Mouse (Mus musculus): Measurements from ENCODE around the gene Ksr1. TPM values are rescaled to one million over a fixed set of nuclear protein-coding genes. Genes with fewer than 3 reads are reported as not detected.

Gene Ksr1
- polyA plus RNA-seq, 1 experiment from 2014 or later: 4.3 TPM

DNA sequence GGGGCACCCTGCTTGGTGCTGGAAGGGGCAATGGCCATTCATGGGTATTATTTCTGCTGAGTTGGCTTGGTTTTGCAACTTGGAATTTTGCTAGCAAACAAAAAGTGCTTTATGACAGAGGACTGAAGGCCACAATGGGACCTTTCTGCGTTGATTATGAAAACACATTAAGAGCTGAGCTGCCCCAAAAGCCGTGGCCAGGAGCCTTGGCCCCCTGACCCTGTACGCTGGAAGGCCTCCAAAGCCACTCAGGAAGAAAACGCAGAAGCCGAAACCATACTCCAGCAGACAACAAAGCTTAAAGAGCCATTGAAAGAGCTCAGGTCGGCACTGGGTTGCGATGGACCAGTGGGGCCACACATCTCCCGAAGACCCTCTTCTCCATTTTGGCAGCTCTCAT, 47.2 kb downstream of the Ksr1 start:
- no peak overlapping the region for H3K4me2 ChIP-seq (replicated peaks)
- H3K36me3 ChIP-seq: no peaks in the 10 kb centered on the region
- no peak overlapping the region for H3K27ac ChIP-seq (replicated peaks)
- no peak overlapping the region for H3K4me3 ChIP-seq
- H3K9me3 ChIP-seq: no peaks in the 10 kb centered on the region
- no peaks in the 10 kb centered on the region for H3K27me3 ChIP-seq
- peaks cover 43% of the 10 kb centered on the region for H3K4me1 ChIP-seq
- 57% methylated on average over 8 of the region's 8 CpGs for WGBS
- ATAC-seq (ENCODE audit: low FRiP score, low read depth): no peak
- H3K9ac ChIP-seq (replicated peaks): no peak overlapping the region

DNA sequence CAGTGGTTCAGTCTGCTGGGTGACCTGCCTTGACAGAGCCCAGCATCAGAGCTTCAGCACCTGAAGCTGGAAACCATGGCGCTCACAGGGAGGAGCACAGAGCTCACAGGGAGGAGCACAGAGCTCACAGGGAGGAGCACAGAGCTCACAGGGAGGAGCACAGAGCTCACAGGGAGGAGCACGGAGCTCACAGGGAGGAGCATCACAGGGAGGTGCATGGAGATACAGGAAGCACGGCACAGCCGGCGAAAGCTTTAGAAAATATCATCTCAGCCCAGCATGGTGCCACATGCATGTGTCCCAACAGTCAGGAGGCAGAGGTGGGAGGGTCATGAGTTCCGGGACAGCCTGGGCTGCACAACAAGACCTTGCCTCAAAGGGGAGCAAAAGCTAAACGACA, 48.5 kb downstream of the Ksr1 start:
- Histone ChIP-seq H3K36me3 (no peaks in the 10 kb centered on the region), H3K27ac (replicated peaks) (no peak overlapping the region), H3K4me2 (replicated peaks) (no peak overlapping the region), H3K4me1 (peaks cover 43% of the 10 kb centered on the region), H3K9me3 (no peaks in the 10 kb centered on the region), H3K27me3 (no peaks in the 10 kb centered on the region), H3K9ac (replicated peaks) (no peak overlapping the region), H3K4me3 (no peak overlapping the region)
- WGBS: 84% methylated on average over 7 of the region's 7 CpGs
- ATAC-seq (ENCODE audit: low FRiP score, low read depth): no peak

DNA sequence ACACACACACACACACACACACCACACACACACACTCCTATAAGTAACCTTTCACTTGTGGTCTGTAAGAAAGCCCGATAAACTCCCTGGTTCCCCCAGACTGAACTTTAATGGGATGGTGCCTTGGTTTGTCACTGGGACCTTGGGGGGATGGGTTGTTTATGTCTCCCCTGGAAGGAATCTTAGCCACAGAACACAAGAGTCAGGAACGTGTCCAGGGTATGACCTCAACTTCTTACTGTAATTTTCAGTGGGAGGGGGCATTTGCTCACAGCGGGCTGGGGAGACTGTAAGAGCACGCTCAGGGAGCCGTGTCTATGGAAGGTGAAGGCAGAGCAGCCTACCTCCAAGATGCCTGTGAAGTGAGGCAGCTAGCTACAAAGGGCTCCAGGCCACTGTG, 49.5 kb downstream of the Ksr1 start:
- Histone ChIP-seq H3K36me3 (no peaks in the 10 kb centered on the region), H3K4me2 (replicated peaks) (no peak overlapping the region), H3K4me3 (no peak overlapping the region), H3K9me3 (no peaks in the 10 kb centered on the region), H3K4me1 (peaks cover 43% of the 10 kb centered on the region), H3K9ac (replicated peaks) (no peak overlapping the region), H3K27me3 (no peaks in the 10 kb centered on the region), H3K27ac (replicated peaks) (no peak overlapping the region)
- ATAC-seq (ENCODE audit: low FRiP score, low read depth): no peak
- WGBS: 81% methylated on average over 5 of the region's 5 CpGs

DNA sequence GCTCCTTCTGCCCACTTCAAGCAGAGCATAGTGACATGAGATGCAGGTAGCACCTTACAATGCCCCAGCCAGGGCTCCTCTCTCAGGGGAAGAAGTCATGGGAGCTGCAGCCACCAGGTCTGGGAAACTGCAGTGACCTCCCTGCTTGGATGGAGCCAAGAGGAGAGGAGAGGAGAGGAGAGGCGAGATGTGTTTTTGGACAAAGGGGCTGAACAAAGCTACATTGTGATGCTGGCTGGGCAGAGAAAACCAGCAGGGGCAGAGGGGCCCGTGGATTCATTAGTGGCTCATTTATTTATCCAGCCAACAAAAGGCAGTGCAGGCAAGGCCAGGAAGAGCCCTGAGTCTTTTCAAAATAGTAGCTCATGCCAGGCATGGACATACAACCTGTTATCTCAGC, 50.5 kb downstream of the Ksr1 start:
- Histone ChIP-seq H3K4me2 (replicated peaks) (no peak overlapping the region), H3K36me3 (no peaks in the 10 kb centered on the region), H3K9me3 (no peaks in the 10 kb centered on the region), H3K4me3 (no peak overlapping the region), H3K9ac (replicated peaks) (peak overlapping the region; percentile 21; the same call in 1 of the 2 replicates), H3K27ac (replicated peaks) (peak overlapping the region; percentile 76), H3K4me1 (peaks cover 43% of the 10 kb centered on the region), H3K27me3 (no peaks in the 10 kb centered on the region)
- WGBS: 8% methylated on average over 2 of the region's 2 CpGs
- ATAC-seq (ENCODE audit: low FRiP score, low read depth): no peak; the same call in 1 of the 2 replicates

DNA sequence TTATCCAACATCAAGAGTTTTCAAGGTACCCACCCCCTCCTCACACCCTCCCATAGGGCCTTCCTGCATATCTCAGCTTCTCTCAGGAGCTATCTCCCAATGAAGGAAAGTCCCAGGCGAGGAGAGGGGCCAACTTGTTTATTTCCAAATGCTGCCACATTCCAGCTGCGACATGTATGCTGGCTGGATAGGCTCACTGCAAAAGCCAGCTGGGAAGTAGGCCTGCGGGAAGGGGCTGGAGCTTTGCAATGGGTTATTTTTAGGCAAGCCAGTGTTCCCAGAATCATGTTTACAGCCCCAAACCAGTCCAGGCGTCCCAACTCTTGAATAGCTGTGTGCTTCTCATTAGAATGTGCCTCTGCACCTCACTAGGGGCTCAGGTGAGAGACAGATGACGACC, 51.5 kb downstream of the Ksr1 start:
- Histone ChIP-seq H3K4me3 (no peak overlapping the region), H3K4me1 (peaks cover 48% of the 10 kb centered on the region), H3K9ac (replicated peaks) (no peak overlapping the region), H3K9me3 (no peaks in the 10 kb centered on the region), H3K27ac (replicated peaks) (peak overlapping the region; percentile 76), H3K27me3 (no peaks in the 10 kb centered on the region), H3K36me3 (no peaks in the 10 kb centered on the region), H3K4me2 (replicated peaks) (no peak overlapping the region)
- whole genome bisulfite sequencing: 57% methylated on average over 5 of the region's 5 CpGs
- ATAC-seq (ENCODE audit: low FRiP score, low read depth): no peak

DNA sequence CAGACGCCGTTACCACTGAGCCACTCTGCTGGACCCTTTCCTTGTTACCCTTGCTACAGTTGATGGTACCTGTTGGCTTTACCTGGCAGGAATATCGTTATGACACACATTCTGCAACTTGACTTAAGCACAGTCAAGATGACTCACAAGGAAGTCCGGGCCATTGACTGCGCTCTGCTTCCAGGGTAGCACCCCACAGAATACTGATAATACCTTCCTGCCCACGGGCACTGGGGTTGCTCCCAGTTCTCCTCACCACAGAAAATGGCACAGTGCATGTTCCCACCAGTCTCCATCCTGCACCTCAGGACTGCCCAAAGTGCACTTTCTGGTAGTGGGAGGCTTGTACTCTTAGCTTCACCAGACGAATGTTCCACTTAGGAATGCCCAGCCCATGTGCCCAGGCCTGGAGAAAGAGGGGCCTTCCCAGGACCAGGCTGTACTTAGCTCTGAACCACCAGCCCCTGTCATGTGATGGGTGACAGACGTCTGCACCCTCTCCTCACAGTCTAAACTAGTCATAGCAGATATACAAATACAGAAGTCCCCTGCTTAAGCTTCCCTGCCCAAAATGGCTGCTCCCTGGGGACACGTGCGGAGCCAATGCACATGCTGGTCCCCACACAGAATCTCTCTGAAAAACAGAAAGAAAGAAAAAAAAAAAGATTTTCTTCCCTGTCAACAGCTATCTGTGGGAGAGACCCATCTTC, 52.1 kb downstream of the Ksr1 start:
- 84% methylated on average over 10 of the region's 10 CpGs for WGBS
- H3K4me1 ChIP-seq: peaks cover 50% of the 10 kb centered on the region

DNA sequence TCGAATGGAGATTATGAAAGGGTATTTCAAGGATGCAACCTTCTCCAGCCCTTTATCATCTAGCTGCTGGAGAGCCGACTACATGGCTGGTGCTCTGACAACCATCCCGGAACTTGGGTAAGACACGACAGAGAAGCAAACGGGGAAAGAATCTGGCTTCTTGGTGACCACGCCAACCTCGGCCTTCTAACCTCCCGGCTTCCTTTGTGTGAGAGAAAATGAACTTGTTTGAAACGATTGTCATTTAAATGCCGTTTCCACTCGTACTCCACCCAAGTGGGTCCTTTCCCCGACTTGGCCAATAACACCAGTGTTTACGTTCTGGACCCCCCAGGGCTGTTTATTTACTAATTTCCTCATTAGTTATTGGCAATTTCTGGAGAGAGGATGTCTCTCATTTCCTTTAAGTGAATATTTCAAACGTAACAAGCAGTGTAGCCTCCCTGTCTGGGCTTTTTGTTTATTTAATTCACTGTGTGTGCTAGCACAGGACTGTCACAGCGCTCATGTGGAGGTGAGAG, 52.8 kb downstream of the Ksr1 start:
- Histone ChIP-seq H3K36me3 (no peaks in the 10 kb centered on the region), H3K9me3 (no peaks in the 10 kb centered on the region), H3K27ac (replicated peaks) (no peak overlapping the region), H3K4me1 (peaks cover 45% of the 10 kb centered on the region), H3K27me3 (no peaks in the 10 kb centered on the region), H3K9ac (replicated peaks) (no peak overlapping the region), H3K4me2 (replicated peaks) (no peak overlapping the region), H3K4me3 (no peak overlapping the region)
- 60% methylated on average over 15 of the region's 15 CpGs for WGBS
- no peak for ATAC-seq (ENCODE audit: low FRiP score, low read depth)

More for the DNA sequence above, 52.1 kb downstream of the Ksr1 start:
- Histone ChIP-seq H3K27me3 (no peaks in the 10 kb centered on the region), H3K9me3 (no peaks in the 10 kb centered on the region), H3K27ac (replicated peaks) (no peak overlapping the region), H3K36me3 (no peaks in the 10 kb centered on the region), H3K4me3 (no peak overlapping the region), H3K4me2 (replicated peaks) (no peak overlapping the region), H3K9ac (replicated peaks) (no peak overlapping the region)
- no peak for ATAC-seq (ENCODE audit: low FRiP score, low read depth)

DNA sequence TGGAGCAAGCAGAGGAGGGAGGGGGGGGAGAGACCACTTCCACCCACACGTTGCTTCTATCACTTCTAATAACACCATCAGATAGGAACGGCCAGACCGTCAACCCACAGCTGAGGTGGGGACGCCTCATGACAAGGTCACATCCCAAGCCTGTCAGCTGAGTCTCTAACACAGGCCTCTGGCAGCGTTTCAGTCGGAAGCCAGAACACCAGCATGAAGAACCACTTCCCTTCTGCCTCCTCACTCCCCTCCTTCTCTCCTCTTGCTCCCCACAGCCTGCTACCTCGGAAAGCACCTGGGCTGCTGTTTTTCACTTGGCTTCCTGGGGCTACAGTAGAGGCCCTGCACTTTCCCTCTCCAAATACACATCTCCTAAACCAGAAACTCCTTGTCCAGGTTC, 53.4 kb downstream of the Ksr1 start:
- WGBS: 76% methylated on average over 7 of the region's 7 CpGs

DNA sequence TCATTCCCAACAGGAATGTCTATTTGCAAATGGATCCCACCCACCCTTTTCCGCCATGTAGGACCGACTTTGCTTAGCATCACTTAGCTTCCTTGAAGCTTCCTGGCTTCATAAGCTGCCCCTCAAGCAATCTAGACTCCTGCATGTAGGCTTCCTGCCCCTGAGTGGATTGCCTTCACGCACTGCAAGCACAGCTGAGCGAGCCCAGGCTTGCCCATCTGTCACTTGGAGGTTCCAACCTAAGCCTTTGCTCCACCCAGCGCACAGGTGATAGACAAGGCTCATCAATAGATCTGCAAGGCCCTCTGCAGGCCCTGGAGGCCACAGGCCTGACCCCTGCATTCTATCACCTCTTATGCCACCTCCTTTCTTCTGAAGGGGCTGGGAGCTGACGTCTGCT, 54.0 kb downstream of the Ksr1 start:
- Histone ChIP-seq H3K9me3 (no peaks in the 10 kb centered on the region), H3K9ac (replicated peaks) (no peak overlapping the region), H3K4me1 (peaks cover 50% of the 10 kb centered on the region), H3K4me3 (no peak overlapping the region), H3K27ac (replicated peaks) (no peak overlapping the region), H3K4me2 (replicated peaks) (no peak overlapping the region), H3K36me3 (no peaks in the 10 kb centered on the region), H3K27me3 (no peaks in the 10 kb centered on the region)
- no peak for ATAC-seq (ENCODE audit: low FRiP score, low read depth)
- 87% methylated on average over 6 of the region's 6 CpGs for WGBS

More for the DNA sequence above, 53.4 kb downstream of the Ksr1 start:
- Histone ChIP-seq H3K27ac (replicated peaks) (no peak overlapping the region), H3K9ac (replicated peaks) (no peak overlapping the region), H3K4me3 (no peak overlapping the region), H3K4me1 (peaks cover 45% of the 10 kb centered on the region), H3K27me3 (no peaks in the 10 kb centered on the region), H3K4me2 (replicated peaks) (no peak overlapping the region), H3K9me3 (no peaks in the 10 kb centered on the region), H3K36me3 (no peaks in the 10 kb centered on the region)
- no peak for ATAC-seq (ENCODE audit: low FRiP score, low read depth)

DNA sequence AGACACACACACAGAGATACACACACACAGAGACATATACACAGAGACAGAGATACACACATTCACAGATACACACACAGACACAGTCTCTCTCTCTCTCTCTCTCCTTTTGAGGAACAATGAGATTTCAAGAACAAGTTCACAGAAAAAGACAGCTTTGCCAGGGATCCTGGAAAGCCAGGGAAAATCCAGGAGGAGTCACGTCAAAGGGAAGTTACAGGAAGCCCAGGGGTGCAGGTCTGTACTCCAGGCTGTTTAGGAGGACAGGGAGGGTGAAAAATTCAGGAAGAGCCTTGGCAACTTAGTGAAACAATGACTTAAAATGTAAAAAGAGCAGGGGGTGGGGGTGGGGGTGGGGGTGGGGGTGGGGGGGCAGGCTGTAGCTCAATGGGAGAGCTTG, 56.5 kb downstream of the Ksr1 start:
- peaks cover 28% of the 10 kb centered on the region for H3K4me1 ChIP-seq
- no peak overlapping the region for H3K9ac ChIP-seq (replicated peaks)
- no peaks in the 10 kb centered on the region for H3K36me3 ChIP-seq
- no peak overlapping the region for H3K4me2 ChIP-seq (replicated peaks)
- 63% methylated on average over 1 of the region's 1 CpGs for WGBS
- H3K27ac ChIP-seq (replicated peaks): no peak overlapping the region
- H3K9me3 ChIP-seq: no peaks in the 10 kb centered on the region
- no peaks in the 10 kb centered on the region for H3K27me3 ChIP-seq
- ATAC-seq (ENCODE audit: low FRiP score, low read depth): no peak
- no peak overlapping the region for H3K4me3 ChIP-seq

DNA sequence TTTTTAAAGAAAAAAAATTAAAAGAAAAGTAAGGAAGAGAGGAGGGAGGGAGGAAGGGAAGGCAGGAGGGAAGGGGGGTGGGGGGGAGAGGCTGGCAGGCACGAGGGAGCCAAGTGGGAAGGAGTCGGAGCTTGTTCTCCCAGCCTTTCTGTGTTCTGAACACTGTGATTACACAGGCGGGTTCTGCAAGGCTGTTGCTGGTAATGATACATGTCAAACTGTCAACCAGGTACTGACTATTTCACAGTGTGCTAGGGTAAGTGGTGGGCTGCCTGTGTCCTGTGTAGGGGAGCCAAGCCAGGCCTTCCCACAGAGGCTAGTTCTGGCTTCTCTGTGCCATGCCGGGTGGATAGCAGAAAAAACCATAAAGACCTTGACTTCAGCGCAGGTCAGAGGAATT, 57.2 kb downstream of the Ksr1 start:
- ATAC-seq (ENCODE audit: low FRiP score, low read depth): no peak

DNA sequence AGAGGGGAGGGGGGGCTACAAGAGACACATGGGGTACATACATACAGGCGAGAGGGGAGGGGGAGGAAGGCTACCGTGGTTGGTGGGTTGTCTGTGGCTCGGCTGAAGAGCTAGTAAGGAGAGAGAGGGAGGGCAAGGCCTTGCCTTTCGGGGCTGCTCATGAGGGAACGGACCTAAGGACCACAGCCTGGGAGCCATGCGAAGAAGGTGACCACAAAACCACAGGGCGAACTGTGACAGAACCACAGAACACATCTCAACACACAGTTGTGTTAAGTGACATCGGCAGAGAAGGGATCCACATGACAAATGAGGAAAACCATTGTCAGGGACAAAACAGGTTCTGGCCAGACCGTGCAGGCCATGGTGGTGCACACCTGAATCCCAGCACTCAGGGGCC, 57.9 kb downstream of the Ksr1 start:
- no peak overlapping the region for H3K27ac ChIP-seq (replicated peaks)
- H3K9me3 ChIP-seq: no peaks in the 10 kb centered on the region
- H3K4me2 ChIP-seq (replicated peaks): no peak overlapping the region
- H3K27me3 ChIP-seq: no peaks in the 10 kb centered on the region
- 84% methylated on average over 9 of the region's 9 CpGs for WGBS
- H3K4me3 ChIP-seq: no peak overlapping the region
- H3K4me1 ChIP-seq: peaks cover 19% of the 10 kb centered on the region
- H3K36me3 ChIP-seq: no peaks in the 10 kb centered on the region
- H3K9ac ChIP-seq (replicated peaks): no peak overlapping the region
- no peak for ATAC-seq (ENCODE audit: low FRiP score, low read depth)

More for the DNA sequence above, 57.2 kb downstream of the Ksr1 start:
- H3K4me3 ChIP-seq: no peak overlapping the region
- 64% methylated on average over 5 of the region's 5 CpGs for WGBS
- H3K9ac ChIP-seq (replicated peaks): no peak overlapping the region
- no peak overlapping the region for H3K4me2 ChIP-seq (replicated peaks)
- H3K36me3 ChIP-seq: no peaks in the 10 kb centered on the region
- H3K27ac ChIP-seq (replicated peaks): no peak overlapping the region
- H3K4me1 ChIP-seq: peaks cover 22% of the 10 kb centered on the region
- no peaks in the 10 kb centered on the region for H3K9me3 ChIP-seq
- H3K27me3 ChIP-seq: no peaks in the 10 kb centered on the region

All from midbrain, embryonic 12.5 days (tissue).